Mouse (Mus musculus): ENCODE data around the gene Gemin6. TPM values are rescaled to one million over a fixed set of nuclear protein-coding genes. Genes with fewer than 3 reads are reported as not detected.

The Gemin6 gene
- polyA plus RNA-seq (2012; rRNA removed) = 0.37 and 0.71 TPM in 2 replicates

GRCm38 (mm10) chr17:80224326-80225116 is at the start of gene Gemin6:
Gemin6 (plus strand) TSS chr17:80224441.

DNA sequence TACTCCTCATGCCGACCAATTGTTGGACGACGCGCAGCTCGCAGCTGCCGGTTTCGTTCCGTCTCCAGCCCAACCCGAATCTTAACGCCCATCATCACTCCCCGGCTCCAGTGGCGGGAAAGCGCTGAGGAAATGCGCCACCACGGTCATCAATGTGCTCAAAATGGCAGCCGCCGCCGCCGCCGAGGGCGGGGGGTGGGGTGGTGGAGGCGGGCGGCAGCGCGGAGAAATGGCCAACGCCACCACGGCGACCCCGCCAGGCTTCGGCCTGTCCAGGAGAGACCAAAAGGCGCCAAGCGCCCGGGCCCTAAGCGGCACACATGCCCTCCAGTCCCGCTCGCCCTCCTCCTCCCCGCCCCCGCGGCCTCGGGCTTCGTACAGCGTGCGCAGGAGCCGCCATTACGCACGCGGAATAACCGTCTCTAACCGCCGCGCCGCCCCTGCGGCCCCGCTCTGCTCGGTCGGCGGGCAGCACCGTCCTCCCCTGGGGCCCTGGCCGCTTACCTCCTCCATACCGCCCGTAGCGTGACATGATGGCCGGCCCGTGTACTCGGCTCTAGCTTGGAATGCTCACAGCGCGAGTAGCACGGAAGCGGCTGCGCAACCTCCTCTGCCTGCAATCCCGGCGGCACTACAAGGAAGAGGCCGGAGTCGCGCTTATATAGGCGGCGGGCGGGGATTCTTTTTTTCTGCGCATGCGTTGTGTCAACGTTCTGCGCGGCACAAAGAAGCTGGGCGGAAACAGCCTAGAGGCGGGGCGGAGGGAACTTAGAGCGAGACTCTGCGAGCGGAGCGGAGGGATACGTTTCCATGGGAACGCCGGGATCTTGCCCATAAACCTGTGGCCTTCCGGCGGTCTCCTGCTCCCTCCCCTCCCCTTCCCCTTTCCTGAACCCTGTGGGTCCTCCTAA is 17.3 kb upstream of the Gemin6 start, which contains the start of the genes Srsf7 and Ttc39d:
Srsf7 (minus strand) TSS at position 637 of the 911 bp plus-strand sequence.
Ttc39d (plus strand) TSS at position 790 of the 911 bp plus-strand sequence.

Other genes with a start within 250 kb of the Gemin6 start
- gene Hnrnpll, start 162.1 kb upstream of the Gemin6 start, polyA plus RNA-seq (2012; rRNA removed) = 4.1 and 6.3 TPM in 2 replicates
- 9.1 and 11.3 TPM in 2 replicates for gene Galm, start 97.0 kb upstream of the Gemin6 start, polyA plus RNA-seq (2012; rRNA removed)
- 4.4 and 5.9 TPM in 2 replicates for gene Srsf7, start 17.1 kb upstream of the Gemin6 start, polyA plus RNA-seq (2012; rRNA removed)
- gene Ttc39d, start 17.0 kb upstream of the Gemin6 start, polyA plus RNA-seq (2012; rRNA removed) = not detected in 2 replicates
- 0.65 and 0.94 TPM in 2 replicates for gene Morn2, start 65.8 kb downstream of the Gemin6 start, polyA plus RNA-seq (2012; rRNA removed)
- gene Dhx57, start 66.0 kb downstream of the Gemin6 start, polyA plus RNA-seq (2012; rRNA removed) = 1.6 and 2.0 TPM in 2 replicates
- gene Arhgef33, start 83.0 kb downstream of the Gemin6 start, polyA plus RNA-seq (2012; rRNA removed) = 0.04 and 0.05 TPM in 2 replicates
- not detected in 2 replicates for gene Gm10190, start 149.1 kb downstream of the Gemin6 start, polyA plus RNA-seq (2012; rRNA removed)

Measured in stomach, adult 2 months (tissue).